Mouse (Mus musculus) intestine, embryonic 15.5 days (tissue): Measurements from ENCODE around the gene Ppp2r5b. TPM values are rescaled to one million over a fixed set of nuclear protein-coding genes. Genes with fewer than 3 reads are reported as not detected.

ENCODE experiments used
- ATAC-seq: fragments of 200-750 bp; cut with Nextera tagmentation; 2 replicates; pipeline ENCODE4 v1.8.0; 2017; ENCODE audit warnings: moderate TSS enrichment, moderate library complexity
- H3K27ac ChIP-seq: fragments of 300-500 bp; sonication (generic); 2 replicates; pipeline ENCODE4 v1.5.1; 2015; ENCODE audit warnings: mild to moderate bottlenecking, inconsistent platforms
- H3K27me3 ChIP-seq: fragments of 300-500 bp; sonication (generic); replicated peaks from 2 replicates; pipeline ENCODE4 v1.6.1; 2015; ENCODE audit warnings: inconsistent platforms
- H3K36me3 ChIP-seq: fragments of 300-500 bp; sonication (generic); 2 replicates; pipeline ENCODE4 v1.6.1; 2015; ENCODE audit warnings: inconsistent platforms
- H3K4me1 ChIP-seq: fragments of 300-500 bp; sonication (generic); replicated peaks from 2 replicates; pipeline ENCODE4 v1.6.1; 2015; ENCODE audit warnings: inconsistent platforms
- H3K4me2 ChIP-seq: fragments of 300-500 bp; sonication (generic); replicated peaks from 2 replicates; pipeline ENCODE4 v1.6.1; 2015; ENCODE audit warnings: mild to moderate bottlenecking, inconsistent platforms
- H3K4me3 ChIP-seq: fragments of 300-500 bp; sonication (generic); replicated peaks from 2 replicates; pipeline ENCODE4 v1.5.1; 2015; ENCODE audit warnings: inconsistent platforms
- H3K9ac ChIP-seq: fragments of 300-500 bp; sonication (generic); 2 replicates; pipeline ENCODE4 v1.6.1; 2015; ENCODE audit warnings: inconsistent platforms
- H3K9me3 ChIP-seq: fragments of 300-500 bp; sonication (generic); 2 replicates; pipeline ENCODE4 v1.6.1; 2016; ENCODE audit warnings: inconsistent platforms
- whole genome bisulfite sequencing: fragments of 180-500 bp; shearing (Covaris S2); methylation state at CpG from one replicate; pipeline ENCODE4 v1.1.7; 2015; 5-methylcytosine and 5-hydroxymethylcytosine counted together
- polyA plus RNA-seq: library from polyadenylated mRNA; unstranded; fragments of >200 nt; fragmentation: Nextera tagmentation; extraction: Ambion mirVana; gene quantifications from 2 replicates; pipeline ENCODE4 v1.2.1, GENCODE M21; 2015

The Ppp2r5b gene
- polyA plus RNA-seq, 1 experiment from 2014 or later, result 21.2 TPM

- H3K4me1 ChIP-seq, result peaks cover 45% of the 10 kb centered on the region
- peak; percentile 93 for ATAC-seq
- WGBS, result under 1% methylated on average over 105 of the region's 106 CpGs
- H3K27ac ChIP-seq, result peak within 1 kb of the TSS; percentile 76
- H3K4me2 ChIP-seq, result peak within 1 kb of the TSS; percentile 80
- peak within 1 kb of the TSS; percentile 74 for H3K4me3 ChIP-seq
- H3K36me3 ChIP-seq, result peaks cover 5% of the 10 kb centered on the region; the same call in 1 of the 2 replicates
- no peaks in the 10 kb centered on the region for H3K27me3 ChIP-seq
- H3K9me3 ChIP-seq, result no peaks in the 10 kb centered on the region
- H3K9ac ChIP-seq, result peak within 1 kb of the TSS; percentile 78
Measured at GRCm38 (mm10) chr19:6276426-6277421, 41.1 kb upstream of the Ppp2r5b start, which contains the start of gene Ehd1. Ehd1 (plus strand) TSS chr19:6276725.

- Histone ChIP-seq H3K4me1 (peaks cover 50% of the 10 kb centered on the region), H3K36me3 (no peaks in the 10 kb centered on the region)
- no peak for ATAC-seq
Measured at GRCm38 (mm10) chr19:6275740-6276389, 40.2 kb upstream of the Ppp2r5b start.

GRCm38 (mm10) chr19:6273998-6274608 lies 38.4 kb upstream of the Ppp2r5b start:
- no peak for ATAC-seq
- Histone ChIP-seq H3K9ac (no peak overlapping the region), H3K36me3 (no peaks in the 10 kb centered on the region), H3K27me3 (no peaks in the 10 kb centered on the region), H3K4me1 (peaks cover 42% of the 10 kb centered on the region), H3K27ac (no peak overlapping the region), H3K4me3 (no peak overlapping the region), H3K4me2 (no peak overlapping the region), H3K9me3 (no peaks in the 10 kb centered on the region)
- WGBS, result 85% methylated on average over 13 of the region's 13 CpGs

More at GRCm38 (mm10) chr19:6275740-6276389, 40.2 kb upstream of the Ppp2r5b start:
- peak overlapping the region; percentile 66 for H3K27ac ChIP-seq
- 6% methylated on average over 15 of the region's 15 CpGs for WGBS
- H3K9ac ChIP-seq, result peak overlapping the region; percentile 50
- no peaks in the 10 kb centered on the region for H3K27me3 ChIP-seq
- H3K4me3 ChIP-seq, result peak overlapping the region; percentile 74
- no peaks in the 10 kb centered on the region for H3K9me3 ChIP-seq
- H3K4me2 ChIP-seq, result peak overlapping the region; percentile 80

- ATAC-seq, result no peak
- no peaks in the 10 kb centered on the region for H3K9me3 ChIP-seq
- H3K4me1 ChIP-seq, result peaks cover 37% of the 10 kb centered on the region
- no peaks in the 10 kb centered on the region for H3K27me3 ChIP-seq
- WGBS, result 68% methylated on average over 4 of the region's 4 CpGs
- no peak overlapping the region for H3K4me2 ChIP-seq
- H3K4me3 ChIP-seq, result no peak overlapping the region
- H3K9ac ChIP-seq, result no peak overlapping the region
- H3K36me3 ChIP-seq, result no peaks in the 10 kb centered on the region
- H3K27ac ChIP-seq, result no peak overlapping the region
Measured at GRCm38 (mm10) chr19:6273592-6273991, 37.9 kb upstream of the Ppp2r5b start.

GRCm38 (mm10) chr19:6272738-6273137 lies 37.1 kb upstream of the Ppp2r5b start:
- no peak overlapping the region for H3K4me2 ChIP-seq
- H3K4me1 ChIP-seq, result peaks cover 32% of the 10 kb centered on the region
- no peaks in the 10 kb centered on the region for H3K36me3 ChIP-seq
- no peak for ATAC-seq
- H3K9me3 ChIP-seq, result no peaks in the 10 kb centered on the region
- H3K9ac ChIP-seq, result no peak overlapping the region
- H3K27me3 ChIP-seq, result no peaks in the 10 kb centered on the region
- H3K4me3 ChIP-seq, result no peak overlapping the region
- WGBS, result 74% methylated on average over 4 of the region's 4 CpGs
- peak overlapping the region; percentile 57 for H3K27ac ChIP-seq

GRCm38 (mm10) chr19:6272053-6272452 lies 36.4 kb upstream of the Ppp2r5b start:
- ATAC-seq, result peak; percentile 32
- Histone ChIP-seq H3K27me3 (no peaks in the 10 kb centered on the region), H3K4me2 (no peak overlapping the region), H3K9ac (no peak overlapping the region), H3K36me3 (no peaks in the 10 kb centered on the region), H3K4me1 (peaks cover 31% of the 10 kb centered on the region), H3K9me3 (no peaks in the 10 kb centered on the region), H3K27ac (peak overlapping the region; percentile 81), H3K4me3 (no peak overlapping the region)
- 57% methylated on average over 7 of the region's 7 CpGs for WGBS

- H3K27ac ChIP-seq, result peak overlapping the region; percentile 81
- H3K9ac ChIP-seq, result peak overlapping the region; percentile 26; the same call in 1 of the 2 replicates
- 24% methylated on average over 8 of the region's 8 CpGs for WGBS
- no peaks in the 10 kb centered on the region for H3K9me3 ChIP-seq
- no peak for ATAC-seq
- no peaks in the 10 kb centered on the region for H3K36me3 ChIP-seq
- peaks cover 31% of the 10 kb centered on the region for H3K4me1 ChIP-seq
- H3K27me3 ChIP-seq, result no peaks in the 10 kb centered on the region
- H3K4me2 ChIP-seq, result 0 out of 2 replicates have a peak overlapping the region, but pooled peaks have one; percentile 9
- H3K4me3 ChIP-seq, result no peak overlapping the region
Measured at GRCm38 (mm10) chr19:6271206-6271605, 35.5 kb upstream of the Ppp2r5b start.

- ATAC-seq, result 0 out of 2 replicates have a peak, but pooled peaks have one; percentile 2
- peak overlapping the region; percentile 26; the same call in 1 of the 2 replicates for H3K9ac ChIP-seq
Measured at GRCm38 (mm10) chr19:6270661-6271060, 35.0 kb upstream of the Ppp2r5b start.

GRCm38 (mm10) chr19:6269798-6270475 lies 34.3 kb upstream of the Ppp2r5b start:
- H3K27ac ChIP-seq, result peak overlapping the region; percentile 81
- 72% methylated on average over 8 of the region's 8 CpGs for WGBS
- no peaks in the 10 kb centered on the region for H3K27me3 ChIP-seq

More at GRCm38 (mm10) chr19:6270661-6271060, 35.0 kb upstream of the Ppp2r5b start:
- H3K36me3 ChIP-seq, result no peaks in the 10 kb centered on the region
- H3K27ac ChIP-seq, result peak overlapping the region; percentile 81; the same call in 1 of the 2 replicates
- no peaks in the 10 kb centered on the region for H3K9me3 ChIP-seq
- WGBS, result 45% methylated on average over 9 of the region's 9 CpGs
- H3K27me3 ChIP-seq, result no peaks in the 10 kb centered on the region
- no peak overlapping the region for H3K4me3 ChIP-seq
- 0 out of 2 replicates have a peak overlapping the region, but pooled peaks have one; percentile 9 for H3K4me2 ChIP-seq
- peaks cover 29% of the 10 kb centered on the region for H3K4me1 ChIP-seq

GRCm38 (mm10) chr19:6268670-6269132 lies 33.0 kb upstream of the Ppp2r5b start:
- H3K27ac ChIP-seq, result no peak overlapping the region
- H3K4me2 ChIP-seq, result no peak overlapping the region
- H3K9me3 ChIP-seq, result no peaks in the 10 kb centered on the region
- ATAC-seq, result no peak
- H3K9ac ChIP-seq, result no peak overlapping the region
- no peaks in the 10 kb centered on the region for H3K36me3 ChIP-seq
- H3K4me3 ChIP-seq, result no peak overlapping the region
- peaks cover 25% of the 10 kb centered on the region for H3K4me1 ChIP-seq
- no peaks in the 10 kb centered on the region for H3K27me3 ChIP-seq
- 77% methylated on average over 7 of the region's 7 CpGs for WGBS

More at GRCm38 (mm10) chr19:6269798-6270475, 34.3 kb upstream of the Ppp2r5b start:
- Histone ChIP-seq H3K4me3 (no peak overlapping the region), H3K9ac (no peak overlapping the region), H3K4me1 (peaks cover 25% of the 10 kb centered on the region), H3K4me2 (no peak overlapping the region), H3K9me3 (no peaks in the 10 kb centered on the region), H3K36me3 (no peaks in the 10 kb centered on the region)
- no peak for ATAC-seq

- Histone ChIP-seq H3K4me3 (no peak overlapping the region), H3K9me3 (no peaks in the 10 kb centered on the region), H3K4me2 (no peak overlapping the region), H3K36me3 (no peaks in the 10 kb centered on the region), H3K9ac (no peak overlapping the region), H3K27ac (peak overlapping the region; percentile 28; the same call in 1 of the 2 replicates), H3K4me1 (peaks cover 25% of the 10 kb centered on the region), H3K27me3 (no peaks in the 10 kb centered on the region)
- WGBS, result 16% methylated on average over 8 of the region's 8 CpGs
- peak; percentile 18; the same call in 1 of the 2 replicates for ATAC-seq
Measured at GRCm38 (mm10) chr19:6268170-6268528, 32.5 kb upstream of the Ppp2r5b start.
